Mouse (Mus musculus): ENCODE data around the gene Ndufs4. TPM values are rescaled to one million over a fixed set of nuclear protein-coding genes. Genes with fewer than 3 reads are reported as not detected.

The Ndufs4 gene
- polyA plus RNA-seq, 1 experiment from 2014 or later = 266 TPM

- Histone ChIP-seq H3K4me1 (replicated peaks; ENCODE audit: control insufficient read depth, insufficient read depth, low read length) (no peaks in the 10 kb centered on the region), H3K4me3 (ENCODE audit: low read length) (no peak overlapping the region), H3K9ac (ENCODE audit: low read length) (no peak overlapping the region), H3K4me2 (ENCODE audit: low read depth, low read length) (no peak overlapping the region), H3K27ac (ENCODE audit: low read length) (no peak overlapping the region), H3K9me3 (ENCODE audit: control insufficient read depth, low read length) (no peaks in the 10 kb centered on the region), H3K27me3 (ENCODE audit: control insufficient read depth, insufficient read depth, low read depth, low read length) (no peaks in the 10 kb centered on the region), H3K36me3 (ENCODE audit: control insufficient read depth, insufficient read depth, low read length) (no peaks in the 10 kb centered on the region)
- no peak for ATAC-seq (ENCODE audit: low read depth)
- WGBS = 73% methylated on average over 2 of the region's 2 CpGs
Observed at GRCm38 (mm10) chr13:114398906-114399305, 10.8 kb upstream of the Ndufs4 start.

GRCm38 (mm10) chr13:114397281-114397680 lies 9.2 kb upstream of the Ndufs4 start:
- H3K9ac ChIP-seq (ENCODE audit: low read length) = no peak overlapping the region
- H3K9me3 ChIP-seq (ENCODE audit: control insufficient read depth, low read length) = no peaks in the 10 kb centered on the region
- no peak overlapping the region for H3K27ac ChIP-seq (ENCODE audit: low read length)
- ATAC-seq (ENCODE audit: low read depth) = no peak
- H3K4me1 ChIP-seq (replicated peaks; ENCODE audit: control insufficient read depth, insufficient read depth, low read length) = no peaks in the 10 kb centered on the region
- H3K27me3 ChIP-seq (ENCODE audit: control insufficient read depth, insufficient read depth, low read depth, low read length) = no peaks in the 10 kb centered on the region
- no peak overlapping the region for H3K4me3 ChIP-seq (ENCODE audit: low read length)
- WGBS = 77% methylated on average over 9 of the region's 9 CpGs
- no peak overlapping the region for H3K4me2 ChIP-seq (ENCODE audit: low read depth, low read length)
- H3K36me3 ChIP-seq (ENCODE audit: control insufficient read depth, insufficient read depth, low read length) = no peaks in the 10 kb centered on the region

- H3K9me3 ChIP-seq (ENCODE audit: control insufficient read depth, low read length) = no peaks in the 10 kb centered on the region
- no peak overlapping the region for H3K4me3 ChIP-seq (ENCODE audit: low read length)
- H3K27me3 ChIP-seq (ENCODE audit: control insufficient read depth, insufficient read depth, low read depth, low read length) = no peaks in the 10 kb centered on the region
- no peaks in the 10 kb centered on the region for H3K36me3 ChIP-seq (ENCODE audit: control insufficient read depth, insufficient read depth, low read length)
- 72% methylated on average over 10 of the region's 10 CpGs for WGBS
- H3K4me1 ChIP-seq (replicated peaks; ENCODE audit: control insufficient read depth, insufficient read depth, low read length) = no peaks in the 10 kb centered on the region
- no peak overlapping the region for H3K27ac ChIP-seq (ENCODE audit: low read length)
- no peak overlapping the region for H3K9ac ChIP-seq (ENCODE audit: low read length)
- no peak overlapping the region for H3K4me2 ChIP-seq (ENCODE audit: low read depth, low read length)
- no peak for ATAC-seq (ENCODE audit: low read depth)
Observed at GRCm38 (mm10) chr13:114396863-114397262, 8.8 kb upstream of the Ndufs4 start.

- no peaks in the 10 kb centered on the region for H3K27me3 ChIP-seq (ENCODE audit: control insufficient read depth, insufficient read depth, low read depth, low read length)
Observed at GRCm38 (mm10) chr13:114394784-114395183, 6.7 kb upstream of the Ndufs4 start.

GRCm38 (mm10) chr13:114392501-114392900 lies 4.4 kb upstream of the Ndufs4 start:
- H3K9me3 ChIP-seq (ENCODE audit: control insufficient read depth, low read length) = no peaks in the 10 kb centered on the region

More at GRCm38 (mm10) chr13:114394784-114395183, 6.7 kb upstream of the Ndufs4 start:
- Histone ChIP-seq H3K9ac (ENCODE audit: low read length) (no peak overlapping the region), H3K36me3 (ENCODE audit: control insufficient read depth, insufficient read depth, low read length) (no peaks in the 10 kb centered on the region), H3K9me3 (ENCODE audit: control insufficient read depth, low read length) (no peaks in the 10 kb centered on the region), H3K27ac (ENCODE audit: low read length) (no peak overlapping the region), H3K4me1 (replicated peaks; ENCODE audit: control insufficient read depth, insufficient read depth, low read length) (no peaks in the 10 kb centered on the region), H3K4me3 (ENCODE audit: low read length) (no peak overlapping the region), H3K4me2 (ENCODE audit: low read depth, low read length) (no peak overlapping the region)
- WGBS = 93% methylated on average over 2 of the region's 2 CpGs
- ATAC-seq (ENCODE audit: low read depth) = no peak

GRCm38 (mm10) chr13:114387521-114388171 lies 412 bp downstream of the Ndufs4 start:
- peak overlapping the region; percentile 77 for H3K9ac ChIP-seq (ENCODE audit: low read length)
- H3K4me2 ChIP-seq (ENCODE audit: low read depth, low read length) = peak overlapping the region; percentile 79
- H3K27ac ChIP-seq (ENCODE audit: low read length) = peak overlapping the region; percentile 14; the same call in 1 of the 2 replicates
- peak overlapping the region; percentile 79 for H3K4me3 ChIP-seq (ENCODE audit: low read length)
- H3K4me1 ChIP-seq (replicated peaks; ENCODE audit: control insufficient read depth, insufficient read depth, low read length) = peaks cover 9% of the 10 kb centered on the region; the same call in 1 of the 2 replicates
- no peaks in the 10 kb centered on the region for H3K9me3 ChIP-seq (ENCODE audit: control insufficient read depth, low read length)
- peaks cover 2% of the 10 kb centered on the region for H3K36me3 ChIP-seq (ENCODE audit: control insufficient read depth, insufficient read depth, low read length)
- WGBS = under 1% methylated on average over 37 of the region's 37 CpGs
- H3K27me3 ChIP-seq (ENCODE audit: control insufficient read depth, insufficient read depth, low read depth, low read length) = no peaks in the 10 kb centered on the region
- ATAC-seq (ENCODE audit: low read depth) = peak; percentile 90

More at GRCm38 (mm10) chr13:114392501-114392900, 4.4 kb upstream of the Ndufs4 start:
- no peak overlapping the region for H3K27ac ChIP-seq (ENCODE audit: low read length)
- no peak overlapping the region for H3K4me2 ChIP-seq (ENCODE audit: low read depth, low read length)
- H3K4me3 ChIP-seq (ENCODE audit: low read length) = no peak overlapping the region
- no peak overlapping the region for H3K9ac ChIP-seq (ENCODE audit: low read length)
- H3K4me1 ChIP-seq (replicated peaks; ENCODE audit: control insufficient read depth, insufficient read depth, low read length) = 0 out of 2 replicates have a peak, but pooled peaks cover 2% of the 10 kb centered on the region
- no peaks in the 10 kb centered on the region for H3K27me3 ChIP-seq (ENCODE audit: control insufficient read depth, insufficient read depth, low read depth, low read length)
- no peaks in the 10 kb centered on the region for H3K36me3 ChIP-seq (ENCODE audit: control insufficient read depth, insufficient read depth, low read length)
- no peak for ATAC-seq (ENCODE audit: low read depth)

GRCm38 (mm10) chr13:114387074-114387487 lies 977 bp downstream of the Ndufs4 start:
- 3% methylated on average over 10 of the region's 10 CpGs for WGBS
- peak; percentile 36 for ATAC-seq (ENCODE audit: low read depth)
- peak overlapping the region; percentile 79 for H3K4me2 ChIP-seq (ENCODE audit: low read depth, low read length)
- H3K4me3 ChIP-seq (ENCODE audit: low read length) = peak overlapping the region; percentile 79
- peaks cover 9% of the 10 kb centered on the region; the same call in 1 of the 2 replicates for H3K4me1 ChIP-seq (replicated peaks; ENCODE audit: control insufficient read depth, insufficient read depth, low read length)
- H3K27ac ChIP-seq (ENCODE audit: low read length) = no peak overlapping the region
- no peaks in the 10 kb centered on the region for H3K27me3 ChIP-seq (ENCODE audit: control insufficient read depth, insufficient read depth, low read depth, low read length)
- peak overlapping the region; percentile 77 for H3K9ac ChIP-seq (ENCODE audit: low read length)
- H3K9me3 ChIP-seq (ENCODE audit: control insufficient read depth, low read length) = no peaks in the 10 kb centered on the region
- H3K36me3 ChIP-seq (ENCODE audit: control insufficient read depth, insufficient read depth, low read length) = peaks cover 5% of the 10 kb centered on the region

GRCm38 (mm10) chr13:114376511-114376910 lies 11.5 kb downstream of the Ndufs4 start:
- peaks cover 2% of the 10 kb centered on the region; the same call in 1 of the 2 replicates for H3K9me3 ChIP-seq (ENCODE audit: control insufficient read depth, low read length)
- H3K4me2 ChIP-seq (ENCODE audit: low read depth, low read length) = no peak overlapping the region
- H3K4me1 ChIP-seq (replicated peaks; ENCODE audit: control insufficient read depth, insufficient read depth, low read length) = no peaks in the 10 kb centered on the region
- WGBS = 93% methylated on average over 4 of the region's 4 CpGs
- no peaks in the 10 kb centered on the region for H3K27me3 ChIP-seq (ENCODE audit: control insufficient read depth, insufficient read depth, low read depth, low read length)
- no peak for ATAC-seq (ENCODE audit: low read depth)
- peaks cover 12% of the 10 kb centered on the region for H3K36me3 ChIP-seq (ENCODE audit: control insufficient read depth, insufficient read depth, low read length)
- no peak overlapping the region for H3K27ac ChIP-seq (ENCODE audit: low read length)
- H3K9ac ChIP-seq (ENCODE audit: low read length) = no peak overlapping the region
- no peak overlapping the region for H3K4me3 ChIP-seq (ENCODE audit: low read length)

GRCm38 (mm10) chr13:114362086-114362485 lies 26.0 kb downstream of the Ndufs4 start:
- Histone ChIP-seq H3K4me3 (ENCODE audit: low read length) (no peak overlapping the region), H3K36me3 (ENCODE audit: control insufficient read depth, insufficient read depth, low read length) (no peaks in the 10 kb centered on the region), H3K27me3 (ENCODE audit: control insufficient read depth, insufficient read depth, low read depth, low read length) (no peaks in the 10 kb centered on the region), H3K4me2 (ENCODE audit: low read depth, low read length) (no peak overlapping the region), H3K27ac (ENCODE audit: low read length) (no peak overlapping the region), H3K9me3 (ENCODE audit: control insufficient read depth, low read length) (no peaks in the 10 kb centered on the region), H3K4me1 (replicated peaks; ENCODE audit: control insufficient read depth, insufficient read depth, low read length) (no peaks in the 10 kb centered on the region), H3K9ac (ENCODE audit: low read length) (no peak overlapping the region)
- WGBS = 61% methylated on average over 3 of the region's 3 CpGs
- no peak for ATAC-seq (ENCODE audit: low read depth)

Measured in lung, embryonic 16.5 days (tissue).